Mouse (Mus musculus) inflammation-experienced regulatory T-cells, adult 16 weeks (primary cell): Measurements from ENCODE around the gene Zfp3. TPM values are rescaled to one million over a fixed set of nuclear protein-coding genes. Genes with fewer than 3 reads are reported as not detected.

ENCODE experiments used
- polyA plus RNA-seq: library from polyadenylated mRNA; unstranded; fragments of 100-300 nt; shearing (Covaris generic); gene quantifications from one replicate; pipeline ENCODE4 v1.2.1, GENCODE M21; 2017

Zfp3 gene
- 7.7 TPM for polyA plus RNA-seq

DNA sequence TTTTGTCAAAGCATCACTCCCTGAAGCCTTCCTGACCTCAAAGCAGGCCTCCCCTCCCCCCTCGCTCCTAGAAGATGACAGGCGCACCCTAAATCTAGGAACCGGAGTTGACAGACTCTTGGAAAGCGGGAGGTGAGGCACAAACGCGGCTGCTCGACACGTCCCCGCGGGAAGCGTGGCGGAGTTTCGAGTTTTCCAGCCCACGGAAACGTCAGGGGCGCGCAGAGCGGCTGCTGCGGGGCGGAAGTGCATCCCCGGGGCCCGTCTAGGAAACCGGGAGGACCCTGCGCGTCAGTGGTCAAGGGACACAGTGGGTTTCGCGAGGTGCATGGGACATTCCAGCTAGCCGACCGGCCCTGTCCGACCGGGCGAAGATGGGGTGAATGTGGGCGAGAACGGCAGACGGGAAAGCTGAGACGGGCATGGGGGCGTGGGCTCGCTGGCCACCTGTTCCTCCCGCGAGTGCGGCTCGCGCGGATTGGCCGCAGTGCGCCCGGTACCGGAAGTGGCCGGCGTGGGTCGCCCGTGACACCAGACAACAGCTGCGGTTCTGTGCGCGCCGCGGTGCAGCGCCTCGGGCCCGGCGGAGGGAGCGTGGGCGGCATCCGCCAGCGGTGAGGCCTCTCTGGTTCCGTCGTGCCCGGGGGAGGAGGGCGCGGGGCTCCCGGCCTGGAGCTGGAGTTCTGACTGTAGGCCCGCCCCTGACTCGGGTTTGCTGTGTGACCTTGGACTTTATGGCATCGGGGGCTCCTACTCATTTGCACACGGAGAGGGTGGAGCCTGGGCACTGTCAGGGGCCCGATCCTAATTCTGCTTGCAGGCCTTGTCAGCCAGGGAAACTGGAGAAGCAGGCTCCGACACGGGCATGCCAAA is at the start of gene Zfp3:
Zfp3 (plus strand) TSS at position 274 of the 873 bp plus-strand sequence.

DNA sequence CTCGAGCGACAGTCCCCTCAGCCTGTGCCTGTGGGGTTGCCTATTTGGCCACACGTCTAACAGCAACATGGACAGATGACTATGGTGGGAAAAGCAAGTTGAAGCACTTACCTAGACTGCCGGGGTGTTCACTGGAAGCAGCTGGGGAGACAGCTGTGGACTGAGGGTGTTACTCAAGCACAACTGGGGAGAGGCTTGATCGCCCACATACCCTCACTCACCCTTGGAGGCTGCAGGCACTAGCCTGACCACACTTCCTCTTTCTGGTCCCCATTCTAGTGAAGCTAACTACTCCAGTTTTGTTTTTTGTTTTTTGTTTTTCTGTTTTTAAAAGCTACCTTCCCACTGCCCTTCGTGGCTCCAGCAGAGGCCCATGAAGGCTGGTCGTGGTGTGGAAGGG is 48.4 kb downstream of the Zfp3 start, which contains the start of gene Scimp:
Scimp (minus strand) TSS at position 222 of the 400 bp plus-strand sequence.

Other genes with a start within 250 kb of the Zfp3 start
- gene Vmo1, start 249.6 kb upstream of the Zfp3 start, polyA plus RNA-seq: not detected
- not detected for gene Gltpd2, start 245.0 kb upstream of the Zfp3 start, polyA plus RNA-seq
- gene Psmb6, start 238.8 kb upstream of the Zfp3 start, polyA plus RNA-seq: 402 TPM
- gene Gm40193, start 231.3 kb upstream of the Zfp3 start, polyA plus RNA-seq: not detected
- gene Pld2, start 224.1 kb upstream of the Zfp3 start, polyA plus RNA-seq: 7.0 TPM
- gene Mink1, start 201.3 kb upstream of the Zfp3 start, polyA plus RNA-seq: 9.0 TPM
- 0.52 TPM for gene 4930544D05Rik, start 148.4 kb upstream of the Zfp3 start, polyA plus RNA-seq
- 0.65 TPM for gene Chrne, start 145.0 kb upstream of the Zfp3 start, polyA plus RNA-seq
- 0.21 TPM for gene Gp1ba, start 125.1 kb upstream of the Zfp3 start, polyA plus RNA-seq
- 466 TPM for gene Rnf167, start 117.0 kb upstream of the Zfp3 start, polyA plus RNA-seq
- 190 TPM for gene Slc25a11, start 116.7 kb upstream of the Zfp3 start, polyA plus RNA-seq
- gene Pfn1, start 109.6 kb upstream of the Zfp3 start, polyA plus RNA-seq: 4,689 TPM
- gene Eno3, start 107.0 kb upstream of the Zfp3 start, polyA plus RNA-seq: 20.6 TPM
- gene Spag7, start 94.8 kb upstream of the Zfp3 start, polyA plus RNA-seq: 87.0 TPM
- gene Camta2, start 76.1 kb upstream of the Zfp3 start, polyA plus RNA-seq: 64.2 TPM
- 0.37 TPM for gene Inca1, start 64.1 kb upstream of the Zfp3 start, polyA plus RNA-seq
- gene Kif1c, start 63.7 kb upstream of the Zfp3 start, polyA plus RNA-seq: 0.59 TPM
- 0.94 TPM for gene Scimp, start 48.4 kb downstream of the Zfp3 start, polyA plus RNA-seq
- gene Rabep1, start 80.6 kb downstream of the Zfp3 start, polyA plus RNA-seq: 14.9 TPM
- gene Nup88, start 205.8 kb downstream of the Zfp3 start, polyA plus RNA-seq: 123 TPM
- 93.3 TPM for gene Rpain, start 206.0 kb downstream of the Zfp3 start, polyA plus RNA-seq
- 25.8 TPM for gene C1qbp, start 218.8 kb downstream of the Zfp3 start, polyA plus RNA-seq
- gene Dhx33, start 240.2 kb downstream of the Zfp3 start, polyA plus RNA-seq: 24.0 TPM